Mouse (Mus musculus) spleen, postnatal 10 days (tissue): Measurements from ENCODE around the gene Ptpn5.

Experiments
- DNase-seq, 2 experiments: peaks; one replicate each; pipeline ENCODE4 v3.0.0; 2021 to 2022; ENCODE audit warnings: low spot score in 2 of 2

Ptpn5 gene

GRCm38 (mm10) chr7:47111121-47111520, 22.4 kb downstream of the Ptpn5 start:
- no peak for DNase-seq

GRCm38 (mm10) chr7:47110511-47110910, 23.0 kb downstream of the Ptpn5 start:
- no peak for DNase-seq

GRCm38 (mm10) chr7:47108779-47109189, 24.7 kb downstream of the Ptpn5 start:
- no peak for DNase-seq

GRCm38 (mm10) chr7:47106949-47107348, 26.5 kb downstream of the Ptpn5 start:
- no peak for DNase-seq

- peak in 1 of 2 experiments; percentile 78 for DNase-seq
These were observed 29.6 kb downstream of the Ptpn5 start for GRCm38 (mm10) chr7:47103671-47104414.

- no peak for DNase-seq
These were observed 30.5 kb downstream of the Ptpn5 start for GRCm38 (mm10) chr7:47102970-47103369.

- DNase-seq = no peak
These were observed 32.9 kb downstream of the Ptpn5 start for GRCm38 (mm10) chr7:47100615-47101014.

- no peak for DNase-seq
These were observed 34.2 kb downstream of the Ptpn5 start for GRCm38 (mm10) chr7:47099306-47099705.

- DNase-seq = no peak
These were observed 35.4 kb downstream of the Ptpn5 start for GRCm38 (mm10) chr7:47098044-47098443.

- no peak for DNase-seq
These were observed 38.5 kb downstream of the Ptpn5 start for GRCm38 (mm10) chr7:47094969-47095368.

- no peak for DNase-seq
These were observed 39.5 kb downstream of the Ptpn5 start for GRCm38 (mm10) chr7:47093935-47094334.

GRCm38 (mm10) chr7:47085075-47085474, 48.4 kb downstream of the Ptpn5 start:
- DNase-seq = no peak

- DNase-seq = peak; percentile 33 to 73
These were observed 52.2 kb downstream of the Ptpn5 start for GRCm38 (mm10) chr7:47081277-47081676.

GRCm38 (mm10) chr7:47080868-47081267, 52.6 kb downstream of the Ptpn5 start:
- no peak for DNase-seq

GRCm38 (mm10) chr7:47077451-47077850, 56.0 kb downstream of the Ptpn5 start:
- DNase-seq = peak in 1 of 2 experiments; percentile 74

- DNase-seq = no peak
These were observed 56.8 kb downstream of the Ptpn5 start for GRCm38 (mm10) chr7:47076729-47077128.

GRCm38 (mm10) chr7:47076193-47076592, 57.3 kb downstream of the Ptpn5 start:
- DNase-seq = no peak

GRCm38 (mm10) chr7:47073536-47074521, 59.7 kb downstream of the Ptpn5 start:
- no peak for DNase-seq

GRCm38 (mm10) chr7:47072551-47072950, 60.9 kb downstream of the Ptpn5 start:
- DNase-seq = no peak

- DNase-seq = no peak
These were observed 65.6 kb downstream of the Ptpn5 start for GRCm38 (mm10) chr7:47067879-47068278.

GRCm38 (mm10) chr7:47066942-47067341, 66.5 kb downstream of the Ptpn5 start:
- DNase-seq = no peak

- DNase-seq = no peak
These were observed 71.9 kb downstream of the Ptpn5 start for GRCm38 (mm10) chr7:47061560-47061959.

- no peak for DNase-seq
These were observed 74.1 kb downstream of the Ptpn5 start for GRCm38 (mm10) chr7:47059339-47059738.
